Mouse (Mus musculus): ENCODE measurements at regions not wholly inside any gene's neighbourhood (a gene's known extent, or its start where the extent isn't known, plus 50 kb on each side); places are given as distances from the start of the nearest gene placed in this dataset.

DNA sequence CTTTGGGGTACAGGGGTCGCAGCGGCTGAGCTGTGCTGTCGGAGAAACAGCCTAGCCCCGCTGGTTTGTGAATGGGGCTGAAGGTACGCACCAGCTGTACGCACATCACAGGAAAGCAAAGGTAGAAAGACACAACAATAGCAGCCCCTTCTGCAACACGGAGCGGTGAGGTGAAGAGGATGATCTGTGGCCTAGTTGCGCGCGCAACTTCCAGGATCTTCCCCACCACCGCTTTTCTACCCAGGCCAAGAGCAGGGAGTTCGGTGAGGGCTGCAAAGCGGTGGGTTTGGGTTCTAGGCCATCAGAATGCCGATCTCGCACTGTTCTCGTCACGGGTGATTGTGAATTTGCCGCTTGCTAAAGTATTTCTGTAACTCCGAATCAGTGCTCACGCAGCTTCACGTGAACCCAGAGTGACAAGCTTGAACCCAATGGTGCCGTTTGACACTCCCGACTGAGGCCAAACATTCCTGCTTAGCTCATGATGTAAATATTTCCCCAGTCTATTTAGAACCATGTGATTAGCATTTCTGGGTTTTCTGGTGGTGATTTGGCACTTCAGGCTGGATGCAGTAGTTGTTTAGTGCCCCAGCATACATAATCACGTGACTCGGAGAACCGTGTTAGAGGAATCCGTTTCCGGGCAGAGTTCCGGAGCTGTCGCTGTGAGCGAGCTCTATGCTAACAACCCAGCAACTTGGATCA is 54.7 kb downstream of the Cryaa start:
- Histone ChIP-seq H3K36me3 (ENCODE audit: insufficient read depth) (no peaks in the 10 kb centered on the region), H3K4me2 (ENCODE audit: low read depth) (no peak overlapping the region), H3K9ac (no peak overlapping the region), H3K27me3 (ENCODE audit: insufficient read depth, low read length) (no peaks in the 10 kb centered on the region), H3K4me3 (ENCODE audit: low read depth, low read length) (no peak overlapping the region), H3K27ac (ENCODE audit: low read depth, low read length) (no peak overlapping the region), H3K4me1 (ENCODE audit: insufficient read depth) (no peaks in the 10 kb centered on the region), H3K9me3 (ENCODE audit: low read length) (no peaks in the 10 kb centered on the region)
- TF ChIP-seq CTCF (IDR thresholded peaks at IDR 0.05; ENCODE audit: low read depth), result no peak
- ATAC-seq (no peak), DNase-seq (no peak)
- 92% methylated on average over 32 of the region's 32 CpGs for WGBS

DNA sequence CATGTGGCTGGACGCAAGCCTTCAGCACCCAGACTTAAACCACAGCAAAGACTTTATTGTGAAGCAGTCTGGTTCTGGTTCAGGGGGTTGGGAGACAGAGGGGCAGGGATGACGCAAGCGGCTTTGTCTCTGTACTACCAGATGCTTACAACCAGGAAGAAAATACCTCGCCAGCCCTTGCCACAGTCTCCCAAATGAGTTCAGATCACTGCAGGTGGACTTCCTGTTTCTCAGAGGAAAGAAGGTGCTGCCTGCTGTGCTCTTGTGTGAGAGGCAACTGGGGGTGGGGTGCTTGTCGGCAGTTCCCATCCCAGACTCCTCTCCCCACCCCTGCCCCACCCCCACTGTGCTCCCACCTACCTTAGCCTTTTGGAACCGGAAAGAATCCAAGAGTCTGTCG is 56.9 kb downstream of the Cryaa start:
- Histone ChIP-seq H3K9ac (no peak overlapping the region), H3K27ac (ENCODE audit: low read depth, low read length) (no peak overlapping the region), H3K9me3 (ENCODE audit: low read length) (no peaks in the 10 kb centered on the region), H3K4me2 (ENCODE audit: low read depth) (no peak overlapping the region), H3K36me3 (ENCODE audit: insufficient read depth) (no peaks in the 10 kb centered on the region), H3K27me3 (ENCODE audit: insufficient read depth, low read length) (no peaks in the 10 kb centered on the region), H3K4me3 (ENCODE audit: low read depth, low read length) (no peak overlapping the region), H3K4me1 (ENCODE audit: insufficient read depth) (no peaks in the 10 kb centered on the region)
- DNase-seq (no peak), ATAC-seq (no peak)
- 36% methylated on average over 7 of the region's 7 CpGs for WGBS
- TF ChIP-seq CTCF (IDR thresholded peaks at IDR 0.05; ENCODE audit: low read depth), result no peak

DNA sequence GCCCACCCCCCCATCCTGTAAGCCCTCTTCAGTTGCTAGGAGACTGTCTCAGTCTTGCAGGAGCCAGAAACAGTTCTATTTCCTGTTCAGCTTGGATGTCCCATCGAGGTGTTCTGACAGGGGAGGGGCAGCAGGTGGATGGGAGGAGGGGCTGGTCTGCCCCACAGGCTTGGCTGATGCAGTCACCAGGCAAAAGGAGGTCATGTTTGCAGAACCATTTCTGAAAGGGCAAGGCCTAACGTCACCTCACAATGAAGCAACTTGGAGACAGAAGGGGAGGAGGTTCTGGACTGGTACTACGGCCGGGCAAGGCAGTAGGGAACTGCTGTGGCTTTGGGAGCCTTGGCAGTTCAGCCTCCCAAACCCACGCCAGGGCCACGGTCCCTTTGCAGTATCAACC is 59.1 kb downstream of the Cryaa start:
- Histone ChIP-seq H3K27ac (ENCODE audit: low read depth, low read length) (no peak overlapping the region), H3K9ac (no peak overlapping the region), H3K36me3 (ENCODE audit: insufficient read depth) (no peaks in the 10 kb centered on the region), H3K4me2 (ENCODE audit: low read depth) (no peak overlapping the region), H3K4me1 (ENCODE audit: insufficient read depth) (no peaks in the 10 kb centered on the region), H3K9me3 (ENCODE audit: low read length) (no peaks in the 10 kb centered on the region), H3K4me3 (ENCODE audit: low read depth, low read length) (no peak overlapping the region), H3K27me3 (ENCODE audit: insufficient read depth, low read length) (no peaks in the 10 kb centered on the region)
- WGBS, result 73% methylated on average over 6 of the region's 6 CpGs
- ATAC-seq (no peak), DNase-seq (no peak)
- TF ChIP-seq CTCF (IDR thresholded peaks at IDR 0.05; ENCODE audit: low read depth), result no peak

DNA sequence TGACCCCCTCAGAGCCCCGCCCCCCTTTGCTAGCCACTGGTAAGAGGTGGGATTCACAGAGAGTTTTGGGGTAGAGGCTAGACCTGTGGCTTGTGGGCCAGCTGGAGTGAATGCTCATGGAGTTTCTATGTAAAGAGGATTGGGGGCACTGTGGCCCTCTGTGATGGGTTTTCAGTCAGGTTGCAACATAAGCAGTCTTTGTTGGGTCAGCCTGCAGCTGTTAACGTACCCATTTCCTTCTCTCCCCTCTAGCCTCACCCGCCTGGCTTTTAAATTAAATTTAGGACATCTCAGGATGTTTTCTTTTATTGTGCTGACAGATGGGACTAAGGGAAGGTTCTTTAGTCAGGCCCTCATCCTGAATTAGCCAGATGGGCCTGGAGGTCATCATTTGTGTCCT is 60.6 kb downstream of the Cryaa start:
- WGBS, result 75% methylated on average over 3 of the region's 3 CpGs
- Histone ChIP-seq H3K36me3 (ENCODE audit: insufficient read depth) (no peaks in the 10 kb centered on the region), H3K4me1 (ENCODE audit: insufficient read depth) (no peaks in the 10 kb centered on the region), H3K27me3 (ENCODE audit: insufficient read depth, low read length) (no peaks in the 10 kb centered on the region), H3K9me3 (ENCODE audit: low read length) (no peaks in the 10 kb centered on the region), H3K27ac (ENCODE audit: low read depth, low read length) (no peak overlapping the region), H3K4me2 (ENCODE audit: low read depth) (no peak overlapping the region), H3K4me3 (ENCODE audit: low read depth, low read length) (no peak overlapping the region), H3K9ac (no peak overlapping the region)
- no peak for DNase-seq
- ATAC-seq, result no peak
- no peak for TF ChIP-seq CTCF (IDR thresholded peaks at IDR 0.05; ENCODE audit: low read depth)

DNA sequence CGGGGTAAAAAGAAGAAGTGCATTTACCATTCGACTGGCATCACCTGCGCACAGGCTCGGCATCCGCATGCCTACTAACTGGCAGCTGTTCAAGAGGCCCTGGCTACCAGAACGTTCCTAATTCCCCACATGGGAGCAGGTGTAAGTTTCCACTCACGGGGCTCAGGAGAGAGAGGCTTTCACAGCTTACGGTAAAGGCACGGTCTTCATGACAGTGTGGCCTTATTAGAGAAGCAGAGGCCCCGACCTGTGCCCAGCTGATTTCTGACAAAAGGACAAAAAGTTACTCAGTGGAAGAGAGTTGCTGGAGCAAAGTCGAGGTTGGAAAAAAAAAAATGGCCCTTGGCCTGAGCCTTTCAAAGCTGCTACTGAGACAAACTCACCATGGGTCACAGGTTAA is 62.0 kb downstream of the Cryaa start:
- WGBS, result 47% methylated on average over 11 of the region's 11 CpGs
- DNase-seq, result no peak
- no peaks in the 10 kb centered on the region for H3K36me3 ChIP-seq (ENCODE audit: insufficient read depth)
- no peak overlapping the region for H3K9ac ChIP-seq
- no peaks in the 10 kb centered on the region for H3K4me1 ChIP-seq (ENCODE audit: insufficient read depth)
- TF ChIP-seq CTCF (IDR thresholded peaks at IDR 0.05; ENCODE audit: low read depth), result no peak
- no peak for ATAC-seq
- no peaks in the 10 kb centered on the region for H3K9me3 ChIP-seq (ENCODE audit: low read length)
- H3K4me2 ChIP-seq (ENCODE audit: low read depth), result no peak overlapping the region
- no peak overlapping the region for H3K4me3 ChIP-seq (ENCODE audit: low read depth, low read length)
- H3K27me3 ChIP-seq (ENCODE audit: insufficient read depth, low read length), result no peaks in the 10 kb centered on the region
- no peak overlapping the region for H3K27ac ChIP-seq (ENCODE audit: low read depth, low read length)

DNA sequence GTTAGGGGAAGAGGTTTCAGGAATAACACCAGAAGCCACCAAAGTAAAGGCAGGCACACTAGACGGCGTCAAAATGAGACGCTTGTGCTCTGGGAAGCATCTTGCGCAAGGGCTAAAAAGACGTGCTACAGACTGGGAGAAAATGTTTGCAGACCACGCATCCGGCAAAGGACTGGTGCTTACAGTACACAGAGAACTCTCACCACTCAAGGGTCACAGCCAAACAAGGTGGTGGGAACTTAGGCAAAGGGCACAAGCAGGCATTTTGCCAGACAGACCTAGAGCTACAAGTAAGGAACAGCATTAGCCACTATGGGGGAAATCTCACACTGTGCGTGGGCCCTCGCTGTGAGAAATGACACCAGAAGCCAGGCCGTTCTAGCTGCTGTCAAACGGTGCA is 62.5 kb downstream of the Cryaa start:
- no peaks in the 10 kb centered on the region for H3K9me3 ChIP-seq (ENCODE audit: low read length)
- no peak overlapping the region for H3K27ac ChIP-seq (ENCODE audit: low read depth, low read length)
- no peak for ATAC-seq
- no peak overlapping the region for H3K4me2 ChIP-seq (ENCODE audit: low read depth)
- DNase-seq, result no peak
- no peaks in the 10 kb centered on the region for H3K27me3 ChIP-seq (ENCODE audit: insufficient read depth, low read length)
- H3K36me3 ChIP-seq (ENCODE audit: insufficient read depth), result no peaks in the 10 kb centered on the region
- no peak overlapping the region for H3K4me3 ChIP-seq (ENCODE audit: low read depth, low read length)
- no peak overlapping the region for H3K9ac ChIP-seq
- H3K4me1 ChIP-seq (ENCODE audit: insufficient read depth), result no peaks in the 10 kb centered on the region
- WGBS, result 83% methylated on average over 11 of the region's 11 CpGs
- no peak for TF ChIP-seq CTCF (IDR thresholded peaks at IDR 0.05; ENCODE audit: low read depth)

DNA sequence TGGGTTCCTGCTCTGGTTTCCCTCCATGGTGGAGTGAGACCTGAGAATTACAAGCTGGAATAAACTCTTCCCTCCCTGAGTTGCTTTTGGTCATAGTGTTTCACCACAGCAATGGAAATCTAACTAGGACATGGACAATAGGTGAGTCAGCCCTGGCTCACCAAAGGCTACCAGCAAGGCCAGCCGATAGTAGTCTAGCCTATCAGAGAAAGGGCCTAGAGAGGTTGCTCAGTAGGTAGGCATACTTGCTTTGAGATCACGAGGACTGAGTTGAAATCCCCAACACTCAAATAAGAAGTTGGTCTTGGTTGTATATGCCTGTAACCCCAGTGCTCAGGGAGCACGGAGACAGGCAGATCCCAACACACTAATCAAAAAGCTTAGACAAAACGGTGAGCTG is 66.0 kb downstream of the Cryaa start:
- TF ChIP-seq CTCF (IDR thresholded peaks at IDR 0.05; ENCODE audit: low read depth), result no peak
- Histone ChIP-seq H3K4me1 (ENCODE audit: insufficient read depth) (no peaks in the 10 kb centered on the region), H3K27ac (ENCODE audit: low read depth, low read length) (no peak overlapping the region), H3K9ac (no peak overlapping the region), H3K4me2 (ENCODE audit: low read depth) (no peak overlapping the region), H3K4me3 (ENCODE audit: low read depth, low read length) (no peak overlapping the region), H3K27me3 (ENCODE audit: insufficient read depth, low read length) (no peaks in the 10 kb centered on the region), H3K9me3 (ENCODE audit: low read length) (no peaks in the 10 kb centered on the region), H3K36me3 (ENCODE audit: insufficient read depth) (no peaks in the 10 kb centered on the region)
- DNase-seq (no peak), ATAC-seq (no peak)
- 93% methylated on average over 4 of the region's 4 CpGs for WGBS

Measured in forebrain, postnatal 0 days (tissue).